Mouse (Mus musculus): ENCODE measurements around the gene Rbms1.
A peak's percentile ranks its signal among the peaks of the same experiment; 100 is the strongest.

GRCm38 (mm10) chr2:60962671-60963421 is at the start of gene Rbms1:
- TF ChIP-seq POLR2A (IDR thresholded peaks at IDR 0.05; ENCODE audit: borderline replicate concordance, extremely low read depth, low read depth, low read length) (peak; percentile 76; the same call in 1 of the 2 replicates), CTCF (IDR thresholded peaks at IDR 0.05; ENCODE audit: insufficient read depth, low read length) (no peak)
